ENCODE assay signal across 8 mouse cellular contexts in the genomic region with DNA sequence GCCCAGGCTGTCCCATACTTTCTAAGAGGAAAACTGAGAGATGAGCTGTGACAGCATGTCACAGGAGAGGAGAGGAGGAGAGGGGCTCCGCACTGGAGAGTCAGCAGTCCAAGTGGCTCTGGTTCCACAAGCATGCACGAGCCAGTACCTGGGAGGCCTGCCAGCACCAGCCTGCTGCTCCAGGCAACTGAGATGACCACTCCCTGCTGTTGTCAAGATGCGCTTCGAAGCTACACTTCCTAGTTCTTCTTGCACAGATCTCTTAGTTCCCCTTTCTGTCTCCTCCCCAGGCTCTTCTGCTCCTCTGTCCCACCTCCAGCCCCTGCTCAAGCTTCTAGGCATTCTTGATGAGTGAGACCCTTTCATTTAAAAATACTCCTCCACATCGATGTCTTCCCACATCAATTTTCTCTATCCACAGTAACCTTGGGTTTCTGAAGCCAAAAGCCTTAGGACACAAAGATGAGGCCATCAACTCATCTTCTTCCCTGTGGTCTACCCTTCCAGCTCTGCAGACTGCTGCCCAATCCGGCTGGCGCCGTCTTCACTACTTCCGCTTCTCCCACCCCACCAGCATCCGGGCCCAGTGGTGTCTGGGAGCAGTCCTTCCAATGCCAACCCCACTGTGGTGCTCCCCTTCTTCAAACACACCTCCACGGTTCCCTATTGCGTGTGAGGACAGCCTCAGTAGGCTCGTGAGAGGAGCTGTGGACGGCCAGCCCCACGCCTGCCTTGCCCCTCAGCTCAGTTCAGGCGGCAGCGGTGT. TPM values are rescaled to one million over a fixed set of nuclear protein-coding genes. Genes with fewer than 3 reads are reported as not detected.
A peak's percentile ranks its signal among the peaks of the same experiment; 100 is the strongest.
DNase-seq lines count a peak whose midpoint lies in the region; TF ChIP-seq lines count a peak whose summit lies in the region.
"Had no signal": no experiment of that assay in that cellular context is flagged by ENCODE, and none has a peak within 500 bp of the region (broad histone marks: within the 10 kb centered on the region; RNA-seq: fewer than 3 reads in every experiment).

No protein-coding gene starts in this region.

- H3K4me3 ChIP-seq in MEL (ENCODE audit: control insufficient read depth in 1 of 2, insufficient read depth in 1 of 2, low read depth in 2 of 2, low read length in 2 of 2): no peak overlapping the region
- H3K4me3 ChIP-seq: limb, embryonic 12.5 days had no signal

- H3K36me3 ChIP-seq in MEL (ENCODE audit: control insufficient read depth in 1 of 2, insufficient read depth in 2 of 2, low read length in 2 of 2): peaks cover 15 to 18% of the 10 kb centered on the region in 2 experiments

- TF ChIP-seq RAD21 in MEL (IDR thresholded peaks at IDR 0.05; ENCODE audit: low read depth, low read length): no peak

- no peaks in the 10 kb centered on the region for H3K9me3 ChIP-seq in MEL (replicated peaks; ENCODE audit: insufficient read depth, low read length)
- H3K9me3 ChIP-seq: limb, embryonic 12.5 days had no signal

- peaks cover 10 to 25% of the 10 kb centered on the region in 2 experiments for H3K4me1 ChIP-seq in MEL (ENCODE audit: control insufficient read depth in 1 of 2, insufficient read depth in 2 of 2, low read length in 2 of 2)
- H3K4me1 ChIP-seq: limb, embryonic 12.5 days had no signal

- 0 out of 2 replicates have a peak overlapping the region, but pooled peaks have one; percentile 8 for H3K9ac ChIP-seq in MEL (ENCODE audit: control insufficient read depth, low read depth, low read length, poor library complexity, severe bottlenecking)
- H3K9ac ChIP-seq: limb, embryonic 12.5 days had no signal

- TF ChIP-seq POLR2A in MEL (IDR thresholded peaks at IDR 0.05; ENCODE audit: control insufficient read depth in 1 of 2, insufficient read depth in 1 of 2, low read depth in 1 of 2, low read length in 2 of 2, poor library complexity in 1 of 2): peak in 1 of 2 experiments; percentile 32; a peak in 1 of 4 replicates

- DNase-seq in A20 (ENCODE audit: low read depth, low spot score) (peak; percentile 54), MEL (ENCODE audit: low read depth, low spot score) (peak; percentile 88)
- peak; percentile 57 to 80 for DNase-seq in gastrocnemius, adult 8-10 months (ENCODE audit: low spot score in 2 of 2)
- peak; percentile 25 for DNase-seq in lung, postnatal 14 days
- DNase-seq in thymus, postnatal 0 days (ENCODE audit: low spot score): no peak
- no peak for DNase-seq in neural tube, embryonic 10.5 days (ENCODE audit: extremely low spot score, low spot score)
- no peak for DNase-seq in urinary bladder, postnatal 4 days (ENCODE audit: low spot score in 2 of 2)

- TF ChIP-seq EP300 in MEL (IDR thresholded peaks at IDR 0.05; ENCODE audit: low read depth in 1 of 2, low read length in 2 of 2): peak in 1 of 2 experiments; percentile 35; a peak in 1 of 4 replicates

- H3K27me3 ChIP-seq in MEL (ENCODE audit: control insufficient read depth in 1 of 2, insufficient read depth in 2 of 2, low read length in 2 of 2): no peaks in the 10 kb centered on the region
- H3K27me3 ChIP-seq: limb, embryonic 12.5 days had no signal

- H3K79me2 ChIP-seq in MEL (ENCODE audit: control insufficient read depth, insufficient read depth, low read length, poor library complexity): no peaks in the 10 kb centered on the region

- H3K27ac ChIP-seq in MEL (ENCODE audit: control insufficient read depth, low read depth, low read length): peak overlapping the region; percentile 64
- H3K27ac ChIP-seq: limb, embryonic 12.5 days had no signal

- no peak for TF ChIP-seq CTCF in MEL (IDR thresholded peaks at IDR 0.05 in 2 of 3, conservative IDR thresholded peaks at IDR 0.05 in 1 of 3; ENCODE audit: control insufficient read depth in 1 of 3, insufficient read depth in 1 of 3, low read depth in 2 of 3, low read length in 3 of 3, poor library complexity in 1 of 3, severe bottlenecking in 1 of 3)

TF ChIP-seq in MEL, 35 proteins besides CTCF, POLR2A, EP300 and RAD21:
- no peak for TF ChIP-seq USF2 (IDR thresholded peaks at IDR 0.05; ENCODE audit: borderline replicate concordance in 1 of 2, insufficient read depth in 1 of 2, low read depth in 1 of 2, low read length in 2 of 2)
- no peak for TF ChIP-seq ZKSCAN1 (IDR thresholded peaks at IDR 0.05; ENCODE audit: low read depth, low read length)
- TF ChIP-seq SIN3A (IDR thresholded peaks at IDR 0.05; ENCODE audit: low read length): peak; percentile 50
- no peak for TF ChIP-seq TAL1 (IDR thresholded peaks at IDR 0.05; ENCODE audit: low read length)
- no peak for TF ChIP-seq MYB (IDR thresholded peaks at IDR 0.05; ENCODE audit: low read depth, low read length)
- 0 out of 2 replicates have a peak, but pooled peaks have one; percentile 18 for TF ChIP-seq TBP (IDR thresholded peaks at IDR 0.05; ENCODE audit: low read depth, low read length)
- TF ChIP-seq BHLHE40 (IDR thresholded peaks at IDR 0.05; ENCODE audit: borderline replicate concordance, low read depth, low read length): no peak
- TF ChIP-seq JUND (IDR thresholded peaks at IDR 0.05; ENCODE audit: low read depth, low read length): no peak
- no peak for TF ChIP-seq ETS1 (IDR thresholded peaks at IDR 0.05; ENCODE audit: low read depth, low read length)
- TF ChIP-seq GATA1 (IDR thresholded peaks at IDR 0.05; ENCODE audit: low read depth, low read length): no peak
- no peak for TF ChIP-seq USF1 (IDR thresholded peaks at IDR 0.05; ENCODE audit: low read depth, low read length)
- peak; percentile 53; the same call in 1 of the 2 replicates for TF ChIP-seq MYC (IDR thresholded peaks at IDR 0.05; ENCODE audit: low read depth, low read length)
- no peak for TF ChIP-seq POLR2AphosphoS5 (IDR thresholded peaks at IDR 0.05; ENCODE audit: borderline replicate concordance, low read depth, low read length)
- TF ChIP-seq NRF1 (IDR thresholded peaks at IDR 0.05; ENCODE audit: insufficient read depth, low read depth, low read length, poor library complexity, severe bottlenecking): peak; percentile 30; the same call in 1 of the 2 replicates
- no peak for TF ChIP-seq POLR2AphosphoS2 (IDR thresholded peaks at IDR 0.05; ENCODE audit: low read length)
- TF ChIP-seq NELFE (IDR thresholded peaks at IDR 0.05; ENCODE audit: low read depth, low read length): no peak
- TF ChIP-seq E2F4 (IDR thresholded peaks at IDR 0.05; ENCODE audit: borderline replicate concordance, low read depth, low read length): no peak
- no peak for TF ChIP-seq TCF12 (IDR thresholded peaks at IDR 0.05; ENCODE audit: low read depth, low read length)
- TF ChIP-seq MEF2A (IDR thresholded peaks at IDR 0.05; ENCODE audit: extremely low read depth, insufficient replicate concordance, low read depth, low read length, poor library complexity, severe bottlenecking): no peak
- no peak for TF ChIP-seq SMC3 (IDR thresholded peaks at IDR 0.05; ENCODE audit: low read depth, low read length)
- peak; percentile 65 for TF ChIP-seq MXI1 (IDR thresholded peaks at IDR 0.05; ENCODE audit: low read depth, low read length)
- TF ChIP-seq GABPA (IDR thresholded peaks at IDR 0.05; ENCODE audit: low read depth, low read length): no peak
- no peak for TF ChIP-seq ZMIZ1 (IDR thresholded peaks at IDR 0.05; ENCODE audit: low read depth, low read length)
- TF ChIP-seq MAFK (IDR thresholded peaks at IDR 0.05; ENCODE audit: borderline replicate concordance, low read depth, low read length): no peak
- TF ChIP-seq CHD1 (IDR thresholded peaks at IDR 0.05; ENCODE audit: low read depth, low read length): no peak
- TF ChIP-seq KAT2A (conservative IDR thresholded peaks at IDR 0.05; ENCODE audit: low read depth, low read length): no peak
- no peak for TF ChIP-seq ZC3H11A (IDR thresholded peaks at IDR 0.05; ENCODE audit: low read depth, low read length)
- TF ChIP-seq MAZ (IDR thresholded peaks at IDR 0.05; ENCODE audit: low read depth, low read length): no peak
- peak; percentile 42; the same call in 1 of the 2 replicates for TF ChIP-seq MAX (IDR thresholded peaks at IDR 0.05; ENCODE audit: low read length)
- TF ChIP-seq CHD2 (IDR thresholded peaks at IDR 0.05; ENCODE audit: low read length): no peak
- TF ChIP-seq HCFC1 (IDR thresholded peaks at IDR 0.05; ENCODE audit: low read depth, low read length): 0 out of 2 replicates have a peak, but pooled peaks have one; percentile 21
- no peak for TF ChIP-seq RCOR1 (IDR thresholded peaks at IDR 0.05; ENCODE audit: low read depth, low read length)
- no peak for TF ChIP-seq UBTF (IDR thresholded peaks at IDR 0.05; ENCODE audit: borderline replicate concordance, insufficient read depth, low read depth, low read length)
- no peak for TF ChIP-seq ZNF384 (IDR thresholded peaks at IDR 0.05; ENCODE audit: low read depth, low read length)
- peak; percentile 77 for TF ChIP-seq ELF1 (IDR thresholded peaks at IDR 0.05; ENCODE audit: low read depth, low read length)

RNA-seq across cellular contexts. Expression of gene St3gal3, which starts 17.5 kb away (rescaled TPM):
- 13.2 and 16.4 TPM in 2 replicates for total RNA-seq in MEL (2012; rRNA removed)
- 10 to 100 TPM in 1 of 2 experiments, not detected in 1; 23.3 TPM for polyA plus RNA-seq in MEL (2012; ENCODE audit: insufficient read depth in 1 of 2, insufficient read length in 2 of 2, low read depth in 1 of 2, low replicate concordance in 2 of 2, missing spikeins in 1 of 2)
- total RNA-seq in gastrocnemius, adult 8-10 months (2022): 10 to 100 TPM; 76.0 to 83.1 (median 80.6) TPM
- 4.2 and 4.7 TPM in 2 replicates for polyA plus RNA-seq in thymus, postnatal 0 days (2015; fragmentation: Nextera tagmentation; extraction: Ambion mirVana)

RNA-seq across cellular contexts. Expression of gene Kdm4a, which starts 27.6 kb away (rescaled TPM):
- total RNA-seq in MEL (2012; rRNA removed): 31.4 and 36.8 TPM in 2 replicates
- polyA plus RNA-seq in MEL (2012; ENCODE audit: insufficient read depth in 1 of 2, insufficient read length in 2 of 2, low read depth in 1 of 2, low replicate concordance in 2 of 2, missing spikeins in 1 of 2): 10 to 100 TPM in 1 of 2 experiments, not detected in 1; 49.6 TPM
- 10 to 100 TPM; 15.2 to 18.1 (median 16.4) TPM for total RNA-seq in gastrocnemius, adult 8-10 months (2022)
- polyA plus RNA-seq in thymus, postnatal 0 days (2015; fragmentation: Nextera tagmentation; extraction: Ambion mirVana): 29.8 and 34.0 TPM in 2 replicates

Comparison
In these comparisons a context has a peak if more than half of its experiments do, and no peak if none do; other contexts are left out.
1. DNase-seq: peak in A20 (single experiment), MEL (single experiment), gastrocnemius, adult 8-10 months (2 of 2) and lung, postnatal 14 days (single experiment); none in thymus, postnatal 0 days (single experiment), neural tube, embryonic 10.5 days (single experiment) and urinary bladder, postnatal 4 days (0 of 2).